Mouse (Mus musculus): ENCODE data around the gene Prkcq. TPM values are rescaled to one million over a fixed set of nuclear protein-coding genes. Genes with fewer than 3 reads are reported as not detected.

The Prkcq gene
- 1.1 and 1.5 TPM in 2 replicates for polyA plus RNA-seq (2016; fragmentation: Nextera tagmentation; extraction: Ambion mirVana)

- peaks cover 27% of the 10 kb centered on the region for H3K27me3 ChIP-seq (replicated peaks)
- peak; percentile 81 for ATAC-seq (ENCODE audit: insufficient number of reproducible peaks, low FRiP score)
- peak within 1 kb of the TSS; percentile 97 for H3K4me2 ChIP-seq
- no peak within 1 kb of the TSS for H3K27ac ChIP-seq (ENCODE audit: poor library complexity, severe bottlenecking)
- 3% methylated on average over 51 of the region's 51 CpGs for WGBS
- no peaks in the 10 kb centered on the region for H3K9me3 ChIP-seq (replicated peaks)
- H3K4me3 ChIP-seq = peak within 1 kb of the TSS; percentile 57
- no peaks in the 10 kb centered on the region for H3K36me3 ChIP-seq
- no peaks in the 10 kb centered on the region for H3K4me1 ChIP-seq (replicated peaks)
- peak within 1 kb of the TSS; percentile 64 for H3K9ac ChIP-seq
Measured at GRCm38 (mm10) chr2:11171754-11172501, at the start of gene Prkcq. Gene Prkcq, plus strand, starts transcription at chr2:11172108.

GRCm38 (mm10) chr2:11130881-11131280 is 41.0 kb upstream of the Prkcq start:
- no peaks in the 10 kb centered on the region for H3K4me1 ChIP-seq (replicated peaks)
- no peaks in the 10 kb centered on the region for H3K9me3 ChIP-seq (replicated peaks)
- no peak overlapping the region for H3K27ac ChIP-seq (ENCODE audit: poor library complexity, severe bottlenecking)
- no peaks in the 10 kb centered on the region for H3K36me3 ChIP-seq
- WGBS = 87% methylated on average over 12 of the region's 12 CpGs
- no peak overlapping the region for H3K4me2 ChIP-seq
- ATAC-seq (ENCODE audit: insufficient number of reproducible peaks, low FRiP score) = no peak
- no peaks in the 10 kb centered on the region for H3K27me3 ChIP-seq (replicated peaks)
- H3K9ac ChIP-seq = no peak overlapping the region
- H3K4me3 ChIP-seq = no peak overlapping the region

- Histone ChIP-seq H3K4me1 (replicated peaks) (no peaks in the 10 kb centered on the region), H3K36me3 (no peaks in the 10 kb centered on the region), H3K9ac (no peak overlapping the region), H3K9me3 (replicated peaks) (peaks cover 11% of the 10 kb centered on the region), H3K4me3 (no peak overlapping the region), H3K27me3 (replicated peaks) (no peaks in the 10 kb centered on the region), H3K4me2 (no peak overlapping the region), H3K27ac (ENCODE audit: poor library complexity, severe bottlenecking) (no peak overlapping the region)
- WGBS = 63% methylated on average over 6 of the region's 6 CpGs
- ATAC-seq (ENCODE audit: insufficient number of reproducible peaks, low FRiP score) = no peak
Measured at GRCm38 (mm10) chr2:11135718-11136117, 36.2 kb upstream of the Prkcq start.

- Histone ChIP-seq H3K4me3 (no peak overlapping the region), H3K27me3 (replicated peaks) (no peaks in the 10 kb centered on the region), H3K9ac (no peak overlapping the region), H3K36me3 (no peaks in the 10 kb centered on the region), H3K27ac (ENCODE audit: poor library complexity, severe bottlenecking) (no peak overlapping the region), H3K4me1 (replicated peaks) (no peaks in the 10 kb centered on the region), H3K4me2 (no peak overlapping the region), H3K9me3 (replicated peaks) (peaks cover 11% of the 10 kb centered on the region)
- 86% methylated on average over 6 of the region's 6 CpGs for WGBS
- ATAC-seq (ENCODE audit: insufficient number of reproducible peaks, low FRiP score) = no peak
Measured at GRCm38 (mm10) chr2:11138076-11138475, 33.8 kb upstream of the Prkcq start.

GRCm38 (mm10) chr2:11139518-11140152 is 32.3 kb upstream of the Prkcq start:
- H3K27ac ChIP-seq (ENCODE audit: poor library complexity, severe bottlenecking) = no peak overlapping the region
- no peaks in the 10 kb centered on the region for H3K4me1 ChIP-seq (replicated peaks)
- H3K9me3 ChIP-seq (replicated peaks) = peaks cover 11% of the 10 kb centered on the region
- H3K4me3 ChIP-seq = no peak overlapping the region
- no peak overlapping the region for H3K4me2 ChIP-seq
- no peak overlapping the region for H3K9ac ChIP-seq
- no peaks in the 10 kb centered on the region for H3K27me3 ChIP-seq (replicated peaks)
- H3K36me3 ChIP-seq = no peaks in the 10 kb centered on the region
- WGBS = 71% methylated on average over 1 of the region's 1 CpGs
- no peak for ATAC-seq (ENCODE audit: insufficient number of reproducible peaks, low FRiP score)

GRCm38 (mm10) chr2:11140385-11140784 is 31.5 kb upstream of the Prkcq start:
- no peak for ATAC-seq (ENCODE audit: insufficient number of reproducible peaks, low FRiP score)
- Histone ChIP-seq H3K9me3 (replicated peaks) (peaks cover 11% of the 10 kb centered on the region), H3K4me3 (no peak overlapping the region), H3K4me2 (no peak overlapping the region), H3K27me3 (replicated peaks) (no peaks in the 10 kb centered on the region), H3K27ac (ENCODE audit: poor library complexity, severe bottlenecking) (no peak overlapping the region), H3K4me1 (replicated peaks) (no peaks in the 10 kb centered on the region), H3K36me3 (no peaks in the 10 kb centered on the region), H3K9ac (no peak overlapping the region)
- WGBS = 91% methylated on average over 3 of the region's 3 CpGs

- Histone ChIP-seq H3K9ac (no peak overlapping the region), H3K9me3 (replicated peaks) (no peaks in the 10 kb centered on the region), H3K36me3 (no peaks in the 10 kb centered on the region), H3K4me1 (replicated peaks) (no peaks in the 10 kb centered on the region), H3K4me3 (no peak overlapping the region), H3K4me2 (no peak overlapping the region), H3K27ac (ENCODE audit: poor library complexity, severe bottlenecking) (no peak overlapping the region), H3K27me3 (replicated peaks) (no peaks in the 10 kb centered on the region)
- no peak for ATAC-seq (ENCODE audit: insufficient number of reproducible peaks, low FRiP score)
- WGBS = 72% methylated on average over 4 of the region's 4 CpGs
Measured at GRCm38 (mm10) chr2:11149091-11149490, 22.8 kb upstream of the Prkcq start.

GRCm38 (mm10) chr2:11150975-11151374 is 20.9 kb upstream of the Prkcq start:
- H3K4me3 ChIP-seq = no peak overlapping the region
- no peaks in the 10 kb centered on the region for H3K27me3 ChIP-seq (replicated peaks)
- H3K9me3 ChIP-seq (replicated peaks) = no peaks in the 10 kb centered on the region
- 73% methylated on average over 7 of the region's 7 CpGs for WGBS
- H3K36me3 ChIP-seq = no peaks in the 10 kb centered on the region
- no peaks in the 10 kb centered on the region for H3K4me1 ChIP-seq (replicated peaks)
- ATAC-seq (ENCODE audit: insufficient number of reproducible peaks, low FRiP score) = 0 out of 2 replicates have a peak, but pooled peaks have one; percentile 18
- H3K27ac ChIP-seq (ENCODE audit: poor library complexity, severe bottlenecking) = no peak overlapping the region
- H3K9ac ChIP-seq = no peak overlapping the region
- no peak overlapping the region for H3K4me2 ChIP-seq

- Histone ChIP-seq H3K27ac (ENCODE audit: poor library complexity, severe bottlenecking) (no peak overlapping the region), H3K36me3 (no peaks in the 10 kb centered on the region), H3K4me2 (no peak overlapping the region), H3K4me1 (replicated peaks) (no peaks in the 10 kb centered on the region), H3K27me3 (replicated peaks) (no peaks in the 10 kb centered on the region), H3K9me3 (replicated peaks) (no peaks in the 10 kb centered on the region), H3K4me3 (no peak overlapping the region), H3K9ac (no peak overlapping the region)
- ATAC-seq (ENCODE audit: insufficient number of reproducible peaks, low FRiP score) = no peak
- 49% methylated on average over 6 of the region's 6 CpGs for WGBS
Measured at GRCm38 (mm10) chr2:11151655-11152323, 20.1 kb upstream of the Prkcq start.

- no peaks in the 10 kb centered on the region for H3K27me3 ChIP-seq (replicated peaks)
- no peak overlapping the region for H3K9ac ChIP-seq
- H3K27ac ChIP-seq (ENCODE audit: poor library complexity, severe bottlenecking) = no peak overlapping the region
- H3K9me3 ChIP-seq (replicated peaks) = no peaks in the 10 kb centered on the region; the same call in 1 of the 2 replicates
- 81% methylated on average over 7 of the region's 7 CpGs for WGBS
- H3K36me3 ChIP-seq = no peaks in the 10 kb centered on the region
- no peak for ATAC-seq (ENCODE audit: insufficient number of reproducible peaks, low FRiP score)
- H3K4me2 ChIP-seq = no peak overlapping the region
- no peak overlapping the region for H3K4me3 ChIP-seq
- no peaks in the 10 kb centered on the region for H3K4me1 ChIP-seq (replicated peaks)
Measured at GRCm38 (mm10) chr2:11159641-11160040, 12.3 kb upstream of the Prkcq start.

GRCm38 (mm10) chr2:11160696-11161095 is 11.2 kb upstream of the Prkcq start:
- no peak for ATAC-seq (ENCODE audit: insufficient number of reproducible peaks, low FRiP score)
- WGBS = 67% methylated on average over 3 of the region's 3 CpGs
- no peak overlapping the region for H3K4me3 ChIP-seq
- H3K9me3 ChIP-seq (replicated peaks) = no peaks in the 10 kb centered on the region; the same call in 1 of the 2 replicates
- no peak overlapping the region for H3K27ac ChIP-seq (ENCODE audit: poor library complexity, severe bottlenecking)
- H3K4me2 ChIP-seq = no peak overlapping the region
- H3K4me1 ChIP-seq (replicated peaks) = no peaks in the 10 kb centered on the region
- H3K27me3 ChIP-seq (replicated peaks) = no peaks in the 10 kb centered on the region
- no peaks in the 10 kb centered on the region for H3K36me3 ChIP-seq
- no peak overlapping the region for H3K9ac ChIP-seq
